Mouse (Mus musculus) large intestine, adult 2 months (tissue): ENCODE data around the gene Fam213a. TPM values are rescaled to one million over a fixed set of nuclear protein-coding genes. Genes with fewer than 3 reads are reported as not detected.

Source experiments
- DNase-seq: peaks from one replicate; pipeline ENCODE4 v3.0.0-alpha.2; 2012; ENCODE audit warnings: low read depth, low spot score
- WGBS: fragments of 180-500 bp; shearing (Covaris S2); methylation state at CpG from one replicate; pipeline ENCODE4 v1.1.7; 2018; 5-methylcytosine and 5-hydroxymethylcytosine counted together
- polyA plus RNA-seq: library from polyadenylated mRNA; depleted of rRNA; stranded (reverse); fragments of >200 nt; gene quantifications from 2 replicates; pipeline ENCODE4 v1.2.3, GENCODE M21; 2012; rRNA removed

Gene Fam213a
- polyA plus RNA-seq, 1 experiment, result 5.6 TPM

DNA sequence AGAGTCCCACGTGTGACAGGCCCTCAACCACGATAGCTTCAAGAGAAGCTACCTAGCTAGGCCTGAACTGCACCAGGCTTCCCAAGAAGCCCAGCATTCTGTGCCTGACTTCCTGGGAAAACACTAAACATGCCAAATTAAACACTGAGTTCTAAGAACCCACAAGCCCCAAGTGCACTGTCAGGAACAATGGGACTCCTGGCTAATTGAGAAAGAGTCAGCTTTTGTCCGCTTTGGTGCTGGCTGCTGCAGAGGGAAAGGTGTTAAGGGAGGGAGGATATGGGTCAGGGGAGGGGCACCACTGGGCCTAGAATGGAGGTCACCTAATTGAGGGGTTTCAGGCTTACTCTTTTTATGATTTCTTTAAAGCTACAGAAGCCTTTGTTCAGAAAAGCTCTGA lies 64.5 kb downstream of the Fam213a start:
- no peak for DNase-seq
- WGBS, result 44% methylated on average over 3 of the region's 3 CpGs

DNA sequence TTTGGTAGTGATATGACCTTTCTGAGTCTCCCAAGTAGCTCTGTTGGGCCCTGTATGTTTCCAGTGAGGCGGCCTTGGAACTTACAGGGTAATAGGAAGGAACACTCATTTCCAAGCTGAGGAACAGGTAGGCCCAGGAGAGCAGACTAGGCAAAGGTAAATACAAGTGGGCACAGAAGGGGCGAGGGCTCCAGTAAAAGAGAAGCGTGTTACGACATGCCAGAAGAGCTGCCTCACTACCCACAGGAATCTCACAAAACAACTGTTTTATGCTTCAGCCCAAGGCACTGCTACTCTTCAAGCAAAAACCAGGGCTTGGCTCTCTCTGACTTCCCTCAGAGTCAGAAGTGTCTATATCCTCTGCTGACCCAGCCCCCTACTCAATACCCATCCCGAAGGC lies 65.1 kb downstream of the Fam213a start:
- no peak for DNase-seq
- 69% methylated on average over 5 of the region's 5 CpGs for WGBS

DNA sequence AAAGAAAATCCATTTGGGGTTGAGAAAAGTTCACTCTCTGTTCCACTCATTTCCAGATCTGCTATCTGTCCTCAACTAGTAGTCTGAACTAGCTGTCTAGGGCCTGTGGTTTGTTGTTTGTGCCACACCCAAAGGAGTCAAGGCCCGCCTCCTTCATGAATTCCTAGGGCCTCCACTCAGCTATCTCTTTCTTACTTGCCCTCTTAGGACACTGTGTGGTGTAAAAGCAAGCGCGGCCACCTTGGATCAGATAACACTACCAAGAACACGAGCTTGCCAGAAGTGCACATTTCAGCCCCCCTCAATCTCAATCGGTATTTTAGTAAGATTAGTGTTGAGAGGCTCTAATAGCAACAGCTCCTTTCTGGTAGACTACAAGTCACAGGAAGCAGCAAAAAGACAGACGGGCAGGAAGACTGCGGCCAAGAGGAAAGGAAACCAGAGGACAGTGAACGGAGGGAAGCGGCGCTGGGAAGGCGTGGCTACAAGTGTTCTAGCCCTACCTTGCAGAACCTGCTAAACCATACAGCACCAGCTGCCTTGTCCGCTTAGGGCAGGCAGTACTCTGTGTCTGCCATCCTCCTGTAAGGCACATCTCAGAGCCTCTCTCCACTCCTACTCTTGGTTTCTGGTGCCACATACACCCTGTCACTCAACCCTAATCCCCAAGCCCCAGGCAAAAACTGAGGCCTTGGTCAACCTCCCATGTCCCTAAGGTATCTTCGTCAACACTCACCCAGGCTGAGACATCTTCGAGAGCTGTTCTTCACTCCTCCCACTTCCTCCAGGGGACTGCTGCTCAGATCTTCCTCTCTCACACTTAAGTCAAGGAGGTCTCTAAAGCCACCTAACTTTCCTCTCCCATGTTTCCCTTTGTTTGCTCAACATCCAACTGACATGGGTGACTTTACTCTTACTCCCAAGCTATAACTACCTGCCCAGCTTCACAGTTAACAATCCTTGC lies 65.9 kb downstream of the Fam213a start:
- WGBS, result 19% methylated on average over 14 of the region's 14 CpGs
- DNase-seq, result no peak

DNA sequence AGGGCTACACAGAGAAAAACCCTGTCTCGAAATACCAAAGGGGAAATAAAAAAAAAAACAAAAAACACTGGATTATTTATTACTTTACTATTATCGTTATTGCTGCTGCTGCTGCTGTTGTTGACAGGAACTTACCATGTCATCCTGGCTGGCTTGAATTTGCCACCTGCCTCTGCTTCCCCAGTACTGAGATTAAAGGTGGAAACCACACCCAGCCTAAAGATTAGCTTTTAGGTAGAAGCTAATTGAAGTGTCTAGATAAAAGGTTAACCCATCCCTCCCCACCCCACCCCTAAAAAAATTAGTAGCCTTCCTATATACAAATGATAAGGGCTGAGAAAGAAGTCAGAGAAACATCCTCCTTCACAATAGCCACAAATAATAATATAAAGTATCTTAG lies 69.8 kb downstream of the Fam213a start:
- DNase-seq, result no peak
- WGBS, result 61% methylated on average over 2 of the region's 2 CpGs

Other genes starting within 250 kb of the Fam213a start
- 0.10 and 0.16 TPM in 2 replicates for gene Sh2d4b, start 120.5 kb downstream of the Fam213a start, polyA plus RNA-seq
- gene Tspan14, start 47.0 kb downstream of the Fam213a start, polyA plus RNA-seq, result 49.4 and 50.9 TPM in 2 replicates
- gene Dydc2, start 55.4 kb upstream of the Fam213a start, polyA plus RNA-seq, result not detected in 2 replicates
- not detected in 2 replicates for gene Dydc1, start 59.1 kb upstream of the Fam213a start, polyA plus RNA-seq
- not detected in 2 replicates for gene Mat1a, start 91.2 kb upstream of the Fam213a start, polyA plus RNA-seq
- gene Sftpa1, start 118.0 kb upstream of the Fam213a start, polyA plus RNA-seq, result not detected in 2 replicates
- gene Mbl1, start 137.7 kb upstream of the Fam213a start, polyA plus RNA-seq, result not detected in 2 replicates
- not detected in 2 replicates for gene Sftpd, start 171.4 kb upstream of the Fam213a start, polyA plus RNA-seq